Mouse (Mus musculus): ENCODE measurements around the gene Tln1. TPM values are rescaled to one million over a fixed set of nuclear protein-coding genes. Genes with fewer than 3 reads are reported as not detected.

The Tln1 gene
- polyA plus RNA-seq, 1 experiment from 2014 or later: 64.9 TPM

- WGBS: 90% methylated on average over 9 of the region's 9 CpGs
- H3K4me1 ChIP-seq (replicated peaks; ENCODE audit: insufficient read depth, low read length): no peaks in the 10 kb centered on the region
- no peak for TF ChIP-seq CTCF (IDR thresholded peaks at IDR 0.05; ENCODE audit: low read depth)
These were observed 26.5 kb downstream of the Tln1 start for GRCm38 (mm10) chr4:43536031-43536430.

GRCm38 (mm10) chr4:43535628-43536027 is 26.9 kb downstream of the Tln1 start:
- TF ChIP-seq CTCF (IDR thresholded peaks at IDR 0.05; ENCODE audit: low read depth): no peak
- H3K9ac ChIP-seq (ENCODE audit: low read depth, low read length): no peak overlapping the region
- H3K27ac ChIP-seq: no peak overlapping the region
- WGBS: 92% methylated on average over 8 of the region's 8 CpGs
- no peaks in the 10 kb centered on the region for H3K9me3 ChIP-seq (replicated peaks; ENCODE audit: low read length)
- H3K4me2 ChIP-seq (ENCODE audit: low read length): no peak overlapping the region
- H3K36me3 ChIP-seq (ENCODE audit: insufficient read depth, low read length): peaks cover 96% of the 10 kb centered on the region
- no peaks in the 10 kb centered on the region for H3K4me1 ChIP-seq (replicated peaks; ENCODE audit: insufficient read depth, low read length)
- no peak overlapping the region for H3K4me3 ChIP-seq (replicated peaks; ENCODE audit: low read depth, low read length)
- DNase-seq (ENCODE audit: low spot score) (no peak), ATAC-seq (replicated peaks; ENCODE audit: low FRiP score, low read depth) (no peak)
- no peaks in the 10 kb centered on the region for H3K27me3 ChIP-seq (ENCODE audit: insufficient read depth, low read length)

More at GRCm38 (mm10) chr4:43536031-43536430, 26.5 kb downstream of the Tln1 start:
- Histone ChIP-seq H3K4me3 (replicated peaks; ENCODE audit: low read depth, low read length) (no peak overlapping the region), H3K27me3 (ENCODE audit: insufficient read depth, low read length) (no peaks in the 10 kb centered on the region), H3K9ac (ENCODE audit: low read depth, low read length) (no peak overlapping the region), H3K4me2 (ENCODE audit: low read length) (no peak overlapping the region), H3K27ac (no peak overlapping the region), H3K36me3 (ENCODE audit: insufficient read depth, low read length) (peaks cover 94% of the 10 kb centered on the region), H3K9me3 (replicated peaks; ENCODE audit: low read length) (no peaks in the 10 kb centered on the region)
- DNase-seq (ENCODE audit: low spot score) (no peak), ATAC-seq (replicated peaks; ENCODE audit: low FRiP score, low read depth) (no peak)

- peaks cover 73% of the 10 kb centered on the region for H3K36me3 ChIP-seq (ENCODE audit: insufficient read depth, low read length)
- H3K9me3 ChIP-seq (replicated peaks; ENCODE audit: low read length): no peaks in the 10 kb centered on the region
- H3K4me3 ChIP-seq (replicated peaks; ENCODE audit: low read depth, low read length): no peak overlapping the region
- no peak overlapping the region for H3K27ac ChIP-seq
- no peak for DNase-seq (ENCODE audit: low spot score)
- H3K27me3 ChIP-seq (ENCODE audit: insufficient read depth, low read length): no peaks in the 10 kb centered on the region
- TF ChIP-seq CTCF (IDR thresholded peaks at IDR 0.05; ENCODE audit: low read depth): no peak
- ATAC-seq (replicated peaks; ENCODE audit: low FRiP score, low read depth): no peak
- H3K4me2 ChIP-seq (ENCODE audit: low read length): no peak overlapping the region
- H3K9ac ChIP-seq (ENCODE audit: low read depth, low read length): no peak overlapping the region
- 65% methylated on average over 9 of the region's 9 CpGs for WGBS
- no peaks in the 10 kb centered on the region for H3K4me1 ChIP-seq (replicated peaks; ENCODE audit: insufficient read depth, low read length)
These were observed 29.2 kb downstream of the Tln1 start for GRCm38 (mm10) chr4:43533270-43533669.

DNA sequence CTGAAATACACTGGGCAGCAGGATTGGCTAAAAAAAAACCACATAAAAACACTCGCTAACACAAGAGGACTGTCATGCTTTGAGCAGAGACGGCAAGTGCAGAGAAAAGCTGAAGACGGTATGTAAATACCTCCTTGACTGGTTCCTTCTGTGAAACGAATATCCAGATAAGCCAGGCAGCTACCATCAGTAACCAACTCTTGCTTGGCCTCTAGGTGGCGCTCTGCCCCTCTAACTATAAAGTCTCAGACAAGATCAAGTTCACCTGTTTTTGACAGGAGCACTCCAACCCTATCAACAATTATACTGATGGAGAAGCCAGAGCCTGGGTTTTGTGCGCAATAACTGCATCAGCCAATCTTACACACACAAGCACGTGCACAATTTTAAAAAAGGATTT is 31.9 kb downstream of the Tln1 start:
- Histone ChIP-seq H3K9ac (ENCODE audit: low read depth, low read length) (no peak overlapping the region), H3K4me1 (replicated peaks; ENCODE audit: insufficient read depth, low read length) (no peaks in the 10 kb centered on the region), H3K4me2 (ENCODE audit: low read length) (no peak overlapping the region), H3K27me3 (ENCODE audit: insufficient read depth, low read length) (no peaks in the 10 kb centered on the region), H3K9me3 (replicated peaks; ENCODE audit: low read length) (no peaks in the 10 kb centered on the region), H3K36me3 (ENCODE audit: insufficient read depth, low read length) (peaks cover 47% of the 10 kb centered on the region), H3K27ac (no peak overlapping the region), H3K4me3 (replicated peaks; ENCODE audit: low read depth, low read length) (no peak overlapping the region)
- peak; percentile 95 for DNase-seq (ENCODE audit: low spot score)
- 17% methylated on average over 7 of the region's 7 CpGs for WGBS
- peak; percentile 89 for TF ChIP-seq CTCF (IDR thresholded peaks at IDR 0.05; ENCODE audit: low read depth)
- no peak for ATAC-seq (replicated peaks; ENCODE audit: low FRiP score, low read depth)

DNA sequence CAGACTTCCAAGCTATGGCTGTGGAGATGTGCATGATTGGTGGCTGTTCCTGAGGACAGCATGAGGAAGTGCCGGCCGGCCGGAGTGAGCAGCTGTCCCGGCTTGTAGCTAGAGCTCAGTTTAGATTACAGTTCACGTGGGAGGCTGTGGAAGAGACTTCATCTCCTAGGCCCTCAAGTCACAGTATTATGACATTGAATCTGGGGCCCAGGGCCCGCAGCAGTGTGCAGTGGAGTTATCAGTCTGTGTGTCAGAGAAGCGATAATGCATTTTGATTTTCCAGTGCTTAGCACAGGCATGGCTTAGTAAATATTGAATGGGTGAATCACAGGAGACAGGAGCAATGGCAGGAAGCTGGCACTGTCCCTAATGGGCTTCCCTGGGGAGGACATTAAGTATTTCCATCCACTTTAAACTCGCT is 32.4 kb downstream of the Tln1 start:
- DNase-seq (ENCODE audit: low spot score) (peak; percentile 42), ATAC-seq (replicated peaks; ENCODE audit: low FRiP score, low read depth) (no peak)
- Histone ChIP-seq H3K27me3 (ENCODE audit: insufficient read depth, low read length) (no peaks in the 10 kb centered on the region), H3K27ac (no peak overlapping the region), H3K36me3 (ENCODE audit: insufficient read depth, low read length) (peaks cover 42% of the 10 kb centered on the region), H3K4me1 (replicated peaks; ENCODE audit: insufficient read depth, low read length) (no peaks in the 10 kb centered on the region), H3K4me3 (replicated peaks; ENCODE audit: low read depth, low read length) (no peak overlapping the region), H3K9me3 (replicated peaks; ENCODE audit: low read length) (no peaks in the 10 kb centered on the region), H3K9ac (ENCODE audit: low read depth, low read length) (no peak overlapping the region), H3K4me2 (ENCODE audit: low read length) (no peak overlapping the region)
- WGBS: 30% methylated on average over 8 of the region's 8 CpGs
- no peak for TF ChIP-seq CTCF (IDR thresholded peaks at IDR 0.05; ENCODE audit: low read depth)

GRCm38 (mm10) chr4:43528487-43528886 is 34.0 kb downstream of the Tln1 start:
- H3K4me2 ChIP-seq (ENCODE audit: low read length): no peak overlapping the region
- H3K4me1 ChIP-seq (replicated peaks; ENCODE audit: insufficient read depth, low read length): peaks cover 9% of the 10 kb centered on the region; the same call in 1 of the 2 replicates
- H3K9me3 ChIP-seq (replicated peaks; ENCODE audit: low read length): no peaks in the 10 kb centered on the region
- H3K36me3 ChIP-seq (ENCODE audit: insufficient read depth, low read length): peaks cover 28% of the 10 kb centered on the region
- WGBS: 85% methylated on average over 9 of the region's 9 CpGs
- no peak overlapping the region for H3K9ac ChIP-seq (ENCODE audit: low read depth, low read length)
- no peak for DNase-seq (ENCODE audit: low spot score)
- no peaks in the 10 kb centered on the region for H3K27me3 ChIP-seq (ENCODE audit: insufficient read depth, low read length)
- no peak for ATAC-seq (replicated peaks; ENCODE audit: low FRiP score, low read depth)
- peak; percentile 51 for TF ChIP-seq CTCF (IDR thresholded peaks at IDR 0.05; ENCODE audit: low read depth)
- no peak overlapping the region for H3K4me3 ChIP-seq (replicated peaks; ENCODE audit: low read depth, low read length)
- H3K27ac ChIP-seq: no peak overlapping the region

- DNase-seq (ENCODE audit: low spot score) (no peak), ATAC-seq (replicated peaks; ENCODE audit: low FRiP score, low read depth) (no peak)
- H3K9me3 ChIP-seq (replicated peaks; ENCODE audit: low read length): no peaks in the 10 kb centered on the region
- WGBS: 65% methylated on average over 5 of the region's 5 CpGs
- H3K9ac ChIP-seq (ENCODE audit: low read depth, low read length): no peak overlapping the region
- H3K4me3 ChIP-seq (replicated peaks; ENCODE audit: low read depth, low read length): no peak overlapping the region
- H3K4me2 ChIP-seq (ENCODE audit: low read length): no peak overlapping the region
- H3K27me3 ChIP-seq (ENCODE audit: insufficient read depth, low read length): no peaks in the 10 kb centered on the region
- peak; percentile 54; the same call in 1 of the 2 replicates for TF ChIP-seq CTCF (IDR thresholded peaks at IDR 0.05; ENCODE audit: low read depth)
- H3K4me1 ChIP-seq (replicated peaks; ENCODE audit: insufficient read depth, low read length): peaks cover 9% of the 10 kb centered on the region; the same call in 1 of the 2 replicates
- peaks cover 22% of the 10 kb centered on the region for H3K36me3 ChIP-seq (ENCODE audit: insufficient read depth, low read length)
- no peak overlapping the region for H3K27ac ChIP-seq
These were observed 34.6 kb downstream of the Tln1 start for GRCm38 (mm10) chr4:43527880-43528279.
